Mouse (Mus musculus) testis, adult 2 months (tissue): ENCODE data around the gene Parg.

ENCODE experiments used
- CTCF ChIP-seq: fragments of 200-500 bp; IDR thresholded peaks from 2 replicates; pipeline ENCODE4 v1.5.1; 2012; ENCODE audit warnings: low read depth, mild to moderate bottlenecking, inconsistent platforms, low read length, moderate library complexity; ENCODE audit not compliant: control insufficient read depth, insufficient read depth, insufficient replicate concordance
- POLR2A ChIP-seq: fragments of 200-500 bp; IDR thresholded peaks from 2 replicates; pipeline ENCODE4 v1.6.1; 2012; ENCODE audit warnings: low read depth, mild to moderate bottlenecking, inconsistent platforms, low read length, moderate library complexity; ENCODE audit not compliant: control insufficient read depth

DNA sequence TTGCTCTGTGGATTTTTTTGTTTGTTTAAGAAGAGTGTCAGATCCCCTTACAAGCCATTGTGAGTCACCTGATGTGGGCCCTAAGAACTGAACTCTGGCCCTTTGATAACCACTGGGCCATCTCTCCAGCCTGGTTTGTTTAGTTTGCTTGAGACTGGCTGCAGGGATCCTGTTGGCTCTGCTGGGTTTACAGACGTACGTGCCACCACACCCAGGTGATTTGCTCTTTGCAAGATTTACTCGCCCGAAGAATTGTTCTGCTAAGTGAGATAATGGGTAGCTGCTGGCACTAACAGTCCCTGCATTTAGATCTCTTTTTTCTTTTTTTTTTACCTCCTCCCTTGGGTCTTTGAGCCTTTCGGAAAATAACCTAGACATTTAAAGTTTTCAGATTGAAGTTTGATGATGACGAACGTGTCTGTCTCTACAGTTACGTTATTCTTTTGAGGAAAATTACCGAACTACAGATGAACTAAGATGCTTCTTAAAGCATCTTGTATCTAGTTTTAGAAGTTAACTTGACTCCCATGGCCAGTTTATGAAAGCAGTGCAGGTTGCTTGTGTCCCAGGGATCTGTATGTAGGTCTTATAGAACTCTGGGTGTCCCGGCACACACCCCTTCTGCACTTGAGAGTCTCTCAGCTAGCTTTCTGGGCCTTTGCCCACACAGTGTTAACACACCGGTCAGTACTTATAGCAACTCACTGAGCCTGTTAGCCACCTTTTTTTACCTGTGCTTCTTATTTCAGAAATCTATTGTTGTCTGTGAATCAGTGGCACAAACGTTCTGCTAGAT is 40.5 kb upstream of the Parg start:
- TF ChIP-seq CTCF = no peak
- no peak for TF ChIP-seq POLR2A
